Mouse (Mus musculus) liver, postnatal 0 days (tissue): ENCODE measurements around the gene Lrrc20. TPM values are rescaled to one million over a fixed set of nuclear protein-coding genes. Genes with fewer than 3 reads are reported as not detected.

Experiments used
- ATAC-seq: fragments of 200-750 bp; cut with Nextera tagmentation; 2 replicates; pipeline ENCODE4 v1.8.0; 2017; ENCODE audit warnings: mild to moderate bottlenecking, moderate library complexity
- DNase-seq: peaks from one replicate; pipeline ENCODE4 v3.0.0-alpha.2; 2016
- H3K27ac ChIP-seq: fragments of 300-500 bp; sonication (generic); 2 replicates; pipeline ENCODE4 v1.5.1; 2014; ENCODE audit warnings: antibody characterized with exemption, moderate library complexity, mild to moderate bottlenecking, low read depth
- H3K27me3 ChIP-seq: fragments of 300-500 bp; sonication (generic); 2 replicates; pipeline ENCODE4 v1.6.1; 2014; ENCODE audit warnings: low read length, control low read depth, mixed read lengths; ENCODE audit not compliant: insufficient read depth
- H3K36me3 ChIP-seq: fragments of 300-500 bp; sonication (generic); replicated peaks from 2 replicates; pipeline ENCODE4 v1.6.1; 2014; ENCODE audit warnings: mild to moderate bottlenecking, control low read depth, low read length, moderate library complexity, mixed read lengths; ENCODE audit not compliant: insufficient read depth
- H3K4me1 ChIP-seq: fragments of 300-500 bp; sonication (generic); 2 replicates; pipeline ENCODE4 v1.6.1; 2014; ENCODE audit warnings: antibody characterized with exemption, mild to moderate bottlenecking, control low read depth; ENCODE audit not compliant: insufficient read depth
- H3K4me2 ChIP-seq: fragments of 300-500 bp; sonication (generic); 2 replicates; pipeline ENCODE4 v1.6.1; 2014; ENCODE audit warnings: low read depth, mild to moderate bottlenecking, low read length, moderate library complexity, mixed read lengths
- H3K4me3 ChIP-seq: fragments of 300-500 bp; sonication (generic); 2 replicates; pipeline ENCODE4 v1.5.1; 2014; ENCODE audit warnings: low read depth, low read length
- H3K9ac ChIP-seq: fragments of 300-500 bp; sonication (generic); replicated peaks from 2 replicates; pipeline ENCODE4 v1.6.1; 2014; ENCODE audit warnings: mild to moderate bottlenecking, moderate library complexity
- H3K9me3 ChIP-seq: fragments of 300-500 bp; sonication (generic); 2 replicates; pipeline ENCODE4 v1.6.1; 2016; ENCODE audit warnings: mild to moderate bottlenecking, control low read depth, low read length, mixed read lengths
- CTCF ChIP-seq: sonication (generic); IDR thresholded peaks from 2 replicates; pipeline ENCODE4 v1.5.1; 2016; ENCODE audit warnings: antibody characterized with exemption, low read depth
- EP300 ChIP-seq: IDR thresholded peaks from 2 replicates; pipeline ENCODE4 v1.6.1; 2016; ENCODE audit warnings: antibody characterized with exemption, low read depth, mild to moderate bottlenecking
- WGBS: fragments of 180-500 bp; shearing (Covaris S2); extraction: QIAGEN DNeasy Blood & Tissue Kit; methylation state at CpG from one replicate; pipeline ENCODE4 v1.1.7; 2014; ENCODE audit not compliant: insufficient replicate concordance; 5-methylcytosine and 5-hydroxymethylcytosine counted together
- polyA plus RNA-seq: library from polyadenylated mRNA; unstranded; fragments of >200 nt; fragmentation: Nextera tagmentation; extraction: Ambion mirVana; gene quantifications from 2 replicates; pipeline ENCODE4 v1.2.1, GENCODE M21; 2015

Gene Lrrc20
- polyA plus RNA-seq, 1 experiment from 2014 or later, result 3.0 TPM

GRCm38 (mm10) chr10:61516866-61517265 lies 41.3 kb downstream of the Lrrc20 start:
- no peak for DNase-seq
- Histone ChIP-seq H3K36me3 (no peaks in the 10 kb centered on the region), H3K4me1 (peaks cover 9% of the 10 kb centered on the region; the same call in 1 of the 2 replicates), H3K9ac (no peak overlapping the region), H3K9me3 (no peaks in the 10 kb centered on the region), H3K27me3 (no peaks in the 10 kb centered on the region), H3K27ac (no peak overlapping the region), H3K4me3 (no peak overlapping the region), H3K4me2 (no peak overlapping the region)
- TF ChIP-seq EP300 (peak; percentile 78; the same call in 1 of the 2 replicates), CTCF (no peak)
- ATAC-seq, result peak; percentile 56
- WGBS, result 50% methylated on average over 5 of the region's 5 CpGs

DNA sequence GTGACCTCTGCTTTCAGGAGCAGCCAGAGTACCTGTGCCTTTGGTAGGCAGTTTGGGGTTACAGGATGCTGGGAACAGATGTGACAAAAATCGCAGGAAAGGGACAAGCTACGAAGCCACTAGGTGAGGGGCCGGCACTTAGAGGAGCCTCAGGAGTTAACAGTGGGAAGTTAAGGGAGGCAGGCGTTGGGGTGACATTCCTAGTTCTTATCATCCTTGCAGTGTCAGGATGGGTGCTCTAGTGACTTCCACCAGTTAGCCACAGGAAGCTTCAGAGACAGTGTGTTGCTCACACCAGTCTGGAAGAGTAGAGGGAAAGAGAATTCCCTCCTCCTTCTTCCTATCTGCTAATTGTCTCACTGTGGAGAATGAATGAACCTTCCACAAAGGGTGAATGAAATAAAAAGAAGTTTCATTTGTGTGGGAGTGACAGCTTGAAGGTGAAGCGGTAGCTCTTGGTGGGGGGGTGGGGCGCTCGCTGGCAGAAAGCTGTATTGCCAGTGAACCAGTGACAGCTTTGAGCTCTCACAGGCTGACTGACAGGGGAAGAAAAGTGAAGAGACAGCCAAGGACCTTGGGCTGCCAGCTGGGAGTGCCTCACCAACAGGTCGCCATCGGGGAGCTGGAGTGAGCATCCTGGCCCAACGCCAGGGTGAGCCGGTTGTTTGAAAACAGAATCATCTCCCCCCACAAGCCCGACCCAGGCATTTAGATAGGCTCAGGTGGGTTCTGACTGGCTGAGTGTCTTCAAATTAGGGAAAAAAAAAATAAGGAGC lies 41.9 kb downstream of the Lrrc20 start:
- peaks cover 9% of the 10 kb centered on the region; the same call in 1 of the 2 replicates for H3K4me1 ChIP-seq
- 52% methylated on average over 12 of the region's 12 CpGs for WGBS
- TF ChIP-seq CTCF, result no peak
- no peak for TF ChIP-seq EP300
- H3K4me3 ChIP-seq, result no peak overlapping the region
- H3K27me3 ChIP-seq, result no peaks in the 10 kb centered on the region
- H3K36me3 ChIP-seq, result no peaks in the 10 kb centered on the region
- no peak overlapping the region for H3K27ac ChIP-seq
- ATAC-seq (no peak), DNase-seq (no peak)
- no peaks in the 10 kb centered on the region for H3K9me3 ChIP-seq
- peak overlapping the region; percentile 9; the same call in 1 of the 2 replicates for H3K4me2 ChIP-seq
- H3K9ac ChIP-seq, result no peak overlapping the region

- no peaks in the 10 kb centered on the region for H3K36me3 ChIP-seq
- no peak overlapping the region for H3K9ac ChIP-seq
- DNase-seq (no peak), ATAC-seq (no peak)
- no peaks in the 10 kb centered on the region for H3K27me3 ChIP-seq
- 90% methylated on average over 9 of the region's 9 CpGs for WGBS
- no peak overlapping the region for H3K4me2 ChIP-seq
- no peak overlapping the region for H3K27ac ChIP-seq
- H3K4me3 ChIP-seq, result no peak overlapping the region
- no peaks in the 10 kb centered on the region for H3K9me3 ChIP-seq
- peaks cover 9% of the 10 kb centered on the region; the same call in 1 of the 2 replicates for H3K4me1 ChIP-seq
- TF ChIP-seq EP300, result no peak
- no peak for TF ChIP-seq CTCF
Measured at GRCm38 (mm10) chr10:61518320-61518719, 42.7 kb downstream of the Lrrc20 start.

- no peak for ATAC-seq
- Histone ChIP-seq H3K36me3 (no peaks in the 10 kb centered on the region), H3K4me1 (peaks cover 9% of the 10 kb centered on the region; the same call in 1 of the 2 replicates), H3K27ac (no peak overlapping the region), H3K4me3 (no peak overlapping the region), H3K9ac (no peak overlapping the region), H3K9me3 (no peaks in the 10 kb centered on the region), H3K4me2 (no peak overlapping the region), H3K27me3 (no peaks in the 10 kb centered on the region)
- TF ChIP-seq EP300 (no peak), CTCF (no peak)
- 47% methylated on average over 2 of the region's 2 CpGs for WGBS
- no peak for DNase-seq
Measured at GRCm38 (mm10) chr10:61519491-61519890, 43.9 kb downstream of the Lrrc20 start.

GRCm38 (mm10) chr10:61520714-61521113 lies 45.1 kb downstream of the Lrrc20 start:
- ATAC-seq (no peak), DNase-seq (no peak)
- H3K9ac ChIP-seq, result no peak overlapping the region
- WGBS, result 92% methylated on average over 6 of the region's 6 CpGs
- H3K4me3 ChIP-seq, result no peak overlapping the region
- H3K27me3 ChIP-seq, result no peaks in the 10 kb centered on the region
- H3K36me3 ChIP-seq, result no peaks in the 10 kb centered on the region
- H3K4me2 ChIP-seq, result no peak overlapping the region
- H3K4me1 ChIP-seq, result peaks cover 9% of the 10 kb centered on the region; the same call in 1 of the 2 replicates
- no peak overlapping the region for H3K27ac ChIP-seq
- no peaks in the 10 kb centered on the region for H3K9me3 ChIP-seq
- TF ChIP-seq EP300 (no peak), CTCF (no peak)

- ATAC-seq, result no peak
- Histone ChIP-seq H3K9ac (no peak overlapping the region), H3K27me3 (no peaks in the 10 kb centered on the region), H3K36me3 (0 out of 2 replicates have a peak, but pooled peaks cover 3% of the 10 kb centered on the region), H3K9me3 (no peaks in the 10 kb centered on the region), H3K4me3 (no peak overlapping the region), H3K4me2 (no peak overlapping the region), H3K4me1 (peaks cover 18% of the 10 kb centered on the region), H3K27ac (no peak overlapping the region)
- no peak for DNase-seq
- WGBS, result 84% methylated on average over 3 of the region's 3 CpGs
- no peak for TF ChIP-seq EP300
- no peak for TF ChIP-seq CTCF
Measured at GRCm38 (mm10) chr10:61530936-61531335, 55.3 kb downstream of the Lrrc20 start.
